Mouse (Mus musculus) myocyte (in vitro differentiated cells): ENCODE measurements around the gene Ncl.

Source experiments
- CEBPB ChIP-seq: IDR thresholded peaks from 2 replicates; pipeline ENCODE4 v1.6.1; 2011; ENCODE audit warnings: mild to moderate bottlenecking, moderate library complexity; ENCODE audit not compliant: poor library complexity, insufficient read depth, severe bottlenecking
- E2F4 ChIP-seq: IDR thresholded peaks from one replicate; pipeline ENCODE4 v1.6.1; 2011; ENCODE audit warnings: mild to moderate bottlenecking, control low read depth, moderate library complexity; ENCODE audit not compliant: insufficient read depth
- MAX ChIP-seq: IDR thresholded peaks from one replicate; pipeline ENCODE4 v1.6.1; 2011; ENCODE audit warnings: low read depth, mild to moderate bottlenecking, control low read depth
- MYOD1 ChIP-seq, 3 experiments: IDR thresholded peaks; one replicate each; pipeline ENCODE4 v1.6.1; 2011; ENCODE audit warnings: control low read depth in 2 of 3, low read depth in 2 of 3, mild to moderate bottlenecking in 2 of 3, moderate library complexity in 1 of 3; ENCODE audit not compliant: insufficient read length in 2 of 3, control insufficient read depth in 1 of 3
- MYOG ChIP-seq, 3 experiments: IDR thresholded peaks; one replicate each; pipeline ENCODE4 v1.6.1; 2011; ENCODE audit warnings: control low read depth in 2 of 3, low read depth in 2 of 3, mild to moderate bottlenecking in 2 of 3; ENCODE audit not compliant: insufficient read length in 2 of 3, control insufficient read depth in 1 of 3, insufficient read depth in 1 of 3
- POLR2A ChIP-seq: IDR thresholded peaks from one replicate; pipeline ENCODE4 v1.6.1; 2011; ENCODE audit warnings: low read depth, mild to moderate bottlenecking, control low read depth, moderate library complexity; ENCODE audit not compliant: insufficient read length
- POLR2AphosphoS2 ChIP-seq: IDR thresholded peaks from one replicate; pipeline ENCODE4 v1.6.1; 2011; ENCODE audit warnings: low read depth, control low read depth; ENCODE audit not compliant: insufficient read length
- REST ChIP-seq: IDR thresholded peaks from one replicate; pipeline ENCODE4 v1.6.1; 2011; ENCODE audit warnings: mild to moderate bottlenecking, control low read depth, moderate library complexity; ENCODE audit not compliant: insufficient read depth, insufficient read length
- SRF ChIP-seq: IDR thresholded peaks from one replicate; pipeline ENCODE4 v1.6.1; 2011; ENCODE audit warnings: low read depth; ENCODE audit not compliant: control insufficient read depth, insufficient read length
- TCF12 ChIP-seq: IDR thresholded peaks from one replicate; pipeline ENCODE4 v1.6.1; 2011; ENCODE audit warnings: mild to moderate bottlenecking, control low read depth; ENCODE audit not compliant: poor library complexity, insufficient read depth, severe bottlenecking
- TCF3 ChIP-seq: IDR thresholded peaks from one replicate; pipeline ENCODE4 v1.6.1; 2011; ENCODE audit warnings: low read depth, control low read depth; ENCODE audit not compliant: insufficient read length
- USF1 ChIP-seq: IDR thresholded peaks from one replicate; pipeline ENCODE4 v1.6.1; 2011; ENCODE audit warnings: low read depth, mild to moderate bottlenecking, control low read depth, moderate library complexity

DNA sequence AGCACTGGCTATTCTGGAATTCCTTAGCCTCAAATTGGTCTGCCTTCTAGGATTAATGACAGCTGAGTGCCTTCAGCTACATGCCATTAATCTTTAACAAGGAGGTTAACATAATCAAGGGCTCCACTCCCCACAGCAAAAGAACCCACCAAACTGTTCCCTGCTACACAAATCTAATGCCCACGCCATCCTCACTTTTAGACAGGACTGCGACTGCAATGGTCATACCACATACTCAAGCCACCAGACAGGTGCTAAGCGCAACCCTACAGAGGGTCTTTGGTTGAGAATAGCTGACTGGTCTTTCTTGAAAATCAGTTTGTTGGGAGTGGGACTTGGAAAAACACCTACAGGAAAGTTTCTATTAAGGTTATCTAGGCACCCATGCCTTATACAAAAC, 10.0 kb downstream of the Ncl start:
- TF ChIP-seq POLR2A (no peak), TCF3 (no peak), USF1 (no peak), E2F4 (no peak), CEBPB (no peak), MYOD1 (IDR thresholded peaks at IDR 0.05; ENCODE audit: control insufficient read depth in 1 of 3, insufficient read length in 2 of 3, low read depth in 2 of 3) (no peak), SRF (no peak), MYOG (IDR thresholded peaks at IDR 0.05; ENCODE audit: control insufficient read depth in 1 of 3, insufficient read depth in 1 of 3, insufficient read length in 2 of 3, low read depth in 2 of 3) (no peak), TCF12 (no peak), POLR2AphosphoS2 (no peak), MAX (no peak), REST (no peak)
